Mouse (Mus musculus) adrenal gland, adult 2 months (tissue): ENCODE measurements at regions not wholly inside any gene's neighbourhood (a gene's known extent, or its start where the extent isn't known, plus 50 kb on each side); places are given as distances from the start of the nearest gene placed in this dataset.
A peak's percentile ranks its signal among the peaks of the same experiment; 100 is the strongest.

Source experiments
- DNase-seq: peaks from one replicate; pipeline ENCODE4 v3.0.0; 2021

GRCm38 (mm10) chr19:51102411-51102810 is 424.0 kb upstream of the Sorcs1 start:
- no peak for DNase-seq

GRCm38 (mm10) chr19:51074762-51075161 is 396.3 kb upstream of the Sorcs1 start:
- DNase-seq: no peak

- peak; percentile 10 for DNase-seq
Measured at GRCm38 (mm10) chr19:51059961-51060665, 381.7 kb upstream of the Sorcs1 start.

- DNase-seq: no peak
Measured at GRCm38 (mm10) chr19:51043544-51043943, 365.1 kb upstream of the Sorcs1 start.

GRCm38 (mm10) chr19:50994471-50994870 is 316.0 kb upstream of the Sorcs1 start:
- no peak for DNase-seq

- DNase-seq: peak; percentile 30
Measured at GRCm38 (mm10) chr19:50971066-50971465, 292.6 kb upstream of the Sorcs1 start.

- DNase-seq: no peak
Measured at GRCm38 (mm10) chr19:50961910-50962309, 283.5 kb upstream of the Sorcs1 start.

GRCm38 (mm10) chr19:50945006-50945405 is 266.6 kb upstream of the Sorcs1 start:
- DNase-seq: no peak

GRCm38 (mm10) chr19:50911646-50912045 is 233.2 kb upstream of the Sorcs1 start:
- DNase-seq: no peak

- DNase-seq: no peak
Measured at GRCm38 (mm10) chr19:50910674-50911073, 232.2 kb upstream of the Sorcs1 start.

- DNase-seq: peak; percentile 6
Measured at GRCm38 (mm10) chr19:50908751-50909150, 230.3 kb upstream of the Sorcs1 start.

GRCm38 (mm10) chr19:50893755-50894154 is 215.3 kb upstream of the Sorcs1 start:
- DNase-seq: no peak

GRCm38 (mm10) chr19:50872661-50873060 is 194.2 kb upstream of the Sorcs1 start:
- DNase-seq: no peak

GRCm38 (mm10) chr19:50872144-50872543 is 193.7 kb upstream of the Sorcs1 start:
- no peak for DNase-seq

GRCm38 (mm10) chr19:50854854-50855253 is 176.4 kb upstream of the Sorcs1 start:
- no peak for DNase-seq

GRCm38 (mm10) chr19:50840499-50840898 is 162.1 kb upstream of the Sorcs1 start:
- DNase-seq: no peak
